Mouse (Mus musculus) thymus, postnatal 0 days (tissue): ENCODE measurements around the gene Cd72. TPM values are rescaled to one million over a fixed set of nuclear protein-coding genes. Genes with fewer than 3 reads are reported as not detected.

Experiments used
- DNase-seq: peaks from one replicate; pipeline ENCODE4 v3.0.0-alpha.2; 2015; ENCODE audit warnings: low spot score
- polyA plus RNA-seq: library from polyadenylated mRNA; unstranded; fragments of >200 nt; fragmentation: Nextera tagmentation; extraction: Ambion mirVana; gene quantifications from 2 replicates; pipeline ENCODE4 v1.2.1, GENCODE M21; 2015

Cd72 gene
- polyA plus RNA-seq, 1 experiment from 2014 or later: 6.6 TPM

- no peak for DNase-seq
Measured at GRCm38 (mm10) chr4:43406162-43406971, 48.1 kb downstream of the Cd72 start.

- no peak for DNase-seq
Measured at GRCm38 (mm10) chr4:43404697-43405096, 49.7 kb downstream of the Cd72 start.

GRCm38 (mm10) chr4:43402212-43402611 lies 52.2 kb downstream of the Cd72 start:
- DNase-seq: no peak

GRCm38 (mm10) chr4:43401486-43401885 lies 52.9 kb downstream of the Cd72 start:
- DNase-seq: no peak

- DNase-seq: no peak
Measured at GRCm38 (mm10) chr4:43400976-43401375, 53.5 kb downstream of the Cd72 start.

GRCm38 (mm10) chr4:43399391-43400131 lies 54.9 kb downstream of the Cd72 start:
- DNase-seq: no peak

GRCm38 (mm10) chr4:43398829-43399331 lies 55.5 kb downstream of the Cd72 start:
- no peak for DNase-seq

- no peak for DNase-seq
Measured at GRCm38 (mm10) chr4:43398014-43398413, 56.4 kb downstream of the Cd72 start.

Other genes with a start within 250 kb of the Cd72 start
- 0.03 and 0.13 TPM in 2 replicates for gene Atp8b5, start 187.5 kb downstream of the Cd72 start, polyA plus RNA-seq
- 0.48 and 0.69 TPM in 2 replicates for gene Rusc2, start 72.6 kb downstream of the Cd72 start, polyA plus RNA-seq
- gene Fam166b, start 25.5 kb downstream of the Cd72 start, polyA plus RNA-seq: 0.14 and 0.19 TPM in 2 replicates
- 2.1 and 2.8 TPM in 2 replicates for gene Tesk1, start 12.7 kb downstream of the Cd72 start, polyA plus RNA-seq
- gene Sit1, start 29.1 kb upstream of the Cd72 start, polyA plus RNA-seq: 138 and 168 TPM in 2 replicates
- 85.1 and 92.8 TPM in 2 replicates for gene Ccdc107, start 38.3 kb upstream of the Cd72 start, polyA plus RNA-seq
- 35.5 and 37.1 TPM in 2 replicates for gene Arhgef39, start 45.1 kb upstream of the Cd72 start, polyA plus RNA-seq
- 1.6 TPM in 2 replicates for gene Car9, start 52.3 kb upstream of the Cd72 start, polyA plus RNA-seq
- gene Tpm2, start 69.1 kb upstream of the Cd72 start, polyA plus RNA-seq: 28.1 and 34.2 TPM in 2 replicates
- 51.7 and 61.2 TPM in 2 replicates for gene Creb3, start 107.7 kb upstream of the Cd72 start, polyA plus RNA-seq
- gene Tln1, start 108.1 kb upstream of the Cd72 start, polyA plus RNA-seq: 80.7 and 87.0 TPM in 2 replicates
- gene Rgp1, start 124.1 kb upstream of the Cd72 start, polyA plus RNA-seq: 18.9 and 21.1 TPM in 2 replicates
- 26.9 and 29.3 TPM in 2 replicates for gene Gba2, start 124.2 kb upstream of the Cd72 start, polyA plus RNA-seq
- 0.23 TPM in 1 of 2 replicates, not detected in the other for gene Msmp, start 129.9 kb upstream of the Cd72 start, polyA plus RNA-seq
- gene Npr2, start 177.3 kb upstream of the Cd72 start, polyA plus RNA-seq: 0.75 and 0.91 TPM in 2 replicates
- 0.14 and 0.66 TPM in 2 replicates for gene Spag8, start 199.0 kb upstream of the Cd72 start, polyA plus RNA-seq
- gene Hint2, start 201.8 kb upstream of the Cd72 start, polyA plus RNA-seq: 74.1 and 74.7 TPM in 2 replicates
- 0.76 and 1.1 TPM in 2 replicates for gene Tmem8b, start 214.3 kb upstream of the Cd72 start, polyA plus RNA-seq
- gene Fam221b, start 214.5 kb upstream of the Cd72 start, polyA plus RNA-seq: 3.2 and 3.3 TPM in 2 replicates
- not detected in 2 replicates for gene Olfr70, start 246.2 kb upstream of the Cd72 start, polyA plus RNA-seq